Mouse (Mus musculus) adrenal gland, postnatal 4 days (tissue): Measurements from ENCODE around the gene Vps37c. TPM values are rescaled to one million over a fixed set of nuclear protein-coding genes. Genes with fewer than 3 reads are reported as not detected.

Experiments used
- total RNA-seq, 2 experiments: library from RNA; stranded (reverse); gene quantifications; 2 replicates each; pipeline ENCODE4 v1.2.3; 2021

Gene Vps37c
- total RNA-seq, 2 experiments from 2014 or later = 27.0 to 28.6 TPM

Other genes starting within 250 kb of the Vps37c start
- gene Lrrc10b, start 231.3 kb upstream of the Vps37c start, total RNA-seq = 1 to 10 TPM; 4.4 to 4.5 TPM
- 1 to 10 TPM in 1 of 2 experiments, under 1 TPM in 1; 0.87 to 1.9 TPM for gene Ppp1r32, start 205.8 kb upstream of the Vps37c start, total RNA-seq
- 10 to 100 TPM; 90.2 to 90.6 TPM for gene Cpsf7, start 163.5 kb upstream of the Vps37c start, total RNA-seq
- 10 to 100 TPM; 53.5 to 54.1 TPM for gene Sdhaf2, start 162.6 kb upstream of the Vps37c start, total RNA-seq
- 10 to 100 TPM; 15.8 to 19.1 TPM for gene Tmem216, start 132.5 kb upstream of the Vps37c start, total RNA-seq
- 10 to 100 TPM; 14.7 to 17.3 TPM for gene Cyb561a3, start 111.6 kb upstream of the Vps37c start, total RNA-seq
- gene Tmem138, start 111.4 kb upstream of the Vps37c start, total RNA-seq = 10 to 100 TPM; 16.2 to 16.8 TPM
- 100 to 1,000 TPM; 353 to 388 TPM for gene Ddb1, start 83.4 kb upstream of the Vps37c start, total RNA-seq
- 10 to 100 TPM; 41.2 to 62.6 TPM for gene Tkfc, start 83.1 kb upstream of the Vps37c start, total RNA-seq
- 1 to 10 TPM; 2.2 to 4.9 TPM for gene Vwce, start 54.5 kb upstream of the Vps37c start, total RNA-seq
- gene Pga5, start 10.7 kb upstream of the Vps37c start, total RNA-seq = under 1 TPM in 1 of 2 experiments, not detected in 1; 0.56 TPM
- gene Cd5, start 50.3 kb downstream of the Vps37c start, total RNA-seq = under 1 TPM; 0.22 to 0.34 TPM
- gene Cd6, start 141.3 kb downstream of the Vps37c start, total RNA-seq = under 1 TPM; 0.20 to 0.23 TPM
- gene Slc15a3, start 151.0 kb downstream of the Vps37c start, total RNA-seq = 1 to 10 TPM; 3.5 to 3.8 TPM
- gene Tmem132a, start 181.2 kb downstream of the Vps37c start, total RNA-seq = 10 to 100 TPM; 40.7 to 48.1 TPM
- gene Tmem109, start 193.3 kb downstream of the Vps37c start, total RNA-seq = 10 to 100 TPM; 91.3 to 93.3 TPM
- gene Prpf19, start 206.5 kb downstream of the Vps37c start, total RNA-seq = 100 to 1,000 TPM; 253 to 266 TPM
- not detected for gene Zp1, start 231.9 kb downstream of the Vps37c start, total RNA-seq
- gene Ptgdr2, start 248.4 kb downstream of the Vps37c start, total RNA-seq = under 1 TPM in 1 of 2 experiments, not detected in 1; 0.23 TPM